Comparison of ENCODE assay signal across 8 mouse cellular contexts in the genomic region with DNA sequence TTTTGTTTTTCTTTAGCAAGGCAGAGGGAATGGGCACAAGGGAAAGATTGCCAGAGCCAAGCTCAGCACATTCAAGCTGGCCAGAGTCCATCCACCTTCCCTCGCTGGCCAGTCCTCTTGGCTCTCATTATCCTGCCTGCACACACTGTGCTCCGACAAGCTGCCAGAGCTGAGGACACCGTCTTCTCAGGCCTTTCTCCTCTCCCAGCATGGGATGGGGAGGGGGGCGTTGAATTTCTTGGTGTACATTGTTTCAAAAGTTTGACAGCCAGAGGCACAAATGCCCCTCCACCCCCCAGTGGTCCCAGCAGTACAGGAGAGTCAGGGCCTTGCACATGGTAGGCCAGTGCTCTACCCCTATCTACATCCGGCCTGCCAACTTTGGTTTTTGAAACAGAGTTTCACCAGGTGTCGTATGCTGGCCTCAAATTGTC. TPM values are rescaled to one million over a fixed set of nuclear protein-coding genes. Genes with fewer than 3 reads are reported as not detected.
DNase-seq lines count a peak whose midpoint lies in the region; ATAC-seq and TF ChIP-seq lines count a peak whose summit lies in the region.

No protein-coding gene starts in this region.

- ATAC-seq in heart, embryonic 11.5 days (replicated peaks; ENCODE audit: insufficient number of reproducible peaks, low FRiP score, low TSS enrichment): 0 out of 2 replicates have a peak, but pooled peaks have one; percentile 18
- peak; percentile 4; the same call in 1 of the 2 replicates for ATAC-seq in liver, postnatal 0 days

- no peak for TF ChIP-seq EP300 in liver, postnatal 0 days (IDR thresholded peaks at IDR 0.05; ENCODE audit: low read depth)

- peak overlapping the region; percentile 61 for H3K4me3 ChIP-seq in heart, embryonic 11.5 days (ENCODE audit: low read depth, low read length)
- H3K4me3 ChIP-seq in liver, postnatal 0 days (ENCODE audit: low read depth, low read length): no peak overlapping the region

- WGBS in heart, embryonic 11.5 days (ENCODE audit: insufficient replicate concordance): 52% methylated on average over 6 of the region's 6 CpGs
- 48% methylated on average over 6 of the region's 6 CpGs for WGBS in liver, postnatal 0 days (ENCODE audit: insufficient replicate concordance)

- peak; percentile 32 for DNase-seq in gastrocnemius, postnatal 25 days
- DNase-seq in gastrocnemius, postnatal 36 days: no peak
- DNase-seq in cerebellum, adult 11-12 months: peak; percentile 90
- peak; percentile 85 for DNase-seq in kidney, adult 9 months
- no peak for DNase-seq in liver, postnatal 0 days
- peak; percentile 68 for DNase-seq in skeletal muscle tissue, adult 2 months (ENCODE audit: low read depth, low spot score)
- no peak for DNase-seq in embryo, embryonic 9.5 days (ENCODE audit: extremely low spot score)

- H3K27me3 ChIP-seq in heart, embryonic 11.5 days (ENCODE audit: control insufficient read depth, insufficient read depth, low read length): no peaks in the 10 kb centered on the region
- H3K27me3 ChIP-seq in liver, postnatal 0 days (ENCODE audit: insufficient read depth, low read length): no peaks in the 10 kb centered on the region

- H3K4me2 ChIP-seq in heart, embryonic 11.5 days: peak overlapping the region; percentile 84
- H3K4me2 ChIP-seq in liver, postnatal 0 days (ENCODE audit: low read depth, low read length): peak overlapping the region; percentile 92

- intact Hi-C loops in gastrocnemius, postnatal 36 days (cut with DNase I): no loop called here

- no peaks in the 10 kb centered on the region for H3K9me3 ChIP-seq in heart, embryonic 11.5 days (replicated peaks; ENCODE audit: control insufficient read depth, low read length)
- no peaks in the 10 kb centered on the region for H3K9me3 ChIP-seq in liver, postnatal 0 days (ENCODE audit: low read length)

- peaks cover 2% of the 10 kb centered on the region; the same call in 1 of the 2 replicates for H3K36me3 ChIP-seq in heart, embryonic 11.5 days (ENCODE audit: control insufficient read depth, insufficient read depth, low read length)
- no peaks in the 10 kb centered on the region; the same call in 1 of the 2 replicates for H3K36me3 ChIP-seq in liver, postnatal 0 days (replicated peaks; ENCODE audit: insufficient read depth, low read length)

- H3K4me1 ChIP-seq in heart, embryonic 11.5 days (ENCODE audit: control insufficient read depth, insufficient read depth, low read length): peaks cover 8% of the 10 kb centered on the region; the same call in 1 of the 2 replicates
- H3K4me1 ChIP-seq in liver, postnatal 0 days (ENCODE audit: insufficient read depth): peaks cover 8% of the 10 kb centered on the region; the same call in 1 of the 2 replicates

- TF ChIP-seq CTCF in liver, postnatal 0 days (IDR thresholded peaks at IDR 0.05; ENCODE audit: low read depth): no peak

- no peak overlapping the region for H3K9ac ChIP-seq in heart, embryonic 11.5 days (ENCODE audit: low read depth, low read length)
- no peak overlapping the region for H3K9ac ChIP-seq in liver, postnatal 0 days (replicated peaks)

- H3K27ac ChIP-seq in heart, embryonic 11.5 days (ENCODE audit: low read depth, low read length): no peak overlapping the region
- no peak overlapping the region for H3K27ac ChIP-seq in liver, postnatal 0 days (ENCODE audit: low read depth)

RNA-seq across cellular contexts. Expression of a gene that starts 0.4 kb away (rescaled TPM):
- 100 to 1,000 TPM; 110 to 138 TPM for total RNA-seq in gastrocnemius, postnatal 25 days (2021)
- 100 to 1,000 TPM; 122 to 134 TPM for total RNA-seq in gastrocnemius, postnatal 36 days (2021)
- 49.6 and 62.9 TPM in 2 replicates for polyA plus RNA-seq in heart, embryonic 11.5 days (2014; fragmentation: Nextera tagmentation; extraction: Ambion mirVana)
- polyA plus RNA-seq in liver, postnatal 0 days (2015; fragmentation: Nextera tagmentation; extraction: Ambion mirVana): 28.6 and 29.0 TPM in 2 replicates

RNA-seq across cellular contexts. Expression of a gene that starts 32.6 kb away (rescaled TPM):
- 10 to 100 TPM; 29.9 to 36.9 TPM for total RNA-seq in gastrocnemius, postnatal 25 days (2021)
- 10 to 100 TPM; 30.0 to 35.2 TPM for total RNA-seq in gastrocnemius, postnatal 36 days (2021)
- polyA plus RNA-seq in heart, embryonic 11.5 days (2014; fragmentation: Nextera tagmentation; extraction: Ambion mirVana): 313 and 316 TPM in 2 replicates
- 119 and 125 TPM in 2 replicates for polyA plus RNA-seq in liver, postnatal 0 days (2015; fragmentation: Nextera tagmentation; extraction: Ambion mirVana)

RNA-seq across cellular contexts. Expression of a gene that starts 38.9 kb away (rescaled TPM):
- under 1 TPM in 1 of 2 experiments, not detected in 1; 0.41 TPM for total RNA-seq in gastrocnemius, postnatal 25 days (2021)
- total RNA-seq in gastrocnemius, postnatal 36 days (2021): not detected
- 3.5 and 4.0 TPM in 2 replicates for polyA plus RNA-seq in heart, embryonic 11.5 days (2014; fragmentation: Nextera tagmentation; extraction: Ambion mirVana)
- 0.89 and 0.95 TPM in 2 replicates for polyA plus RNA-seq in liver, postnatal 0 days (2015; fragmentation: Nextera tagmentation; extraction: Ambion mirVana)

RNA-seq across cellular contexts. Expression of a gene that starts 39.0 kb away (rescaled TPM):
- total RNA-seq in gastrocnemius, postnatal 25 days (2021): 10 to 100 TPM; 16.1 to 20.9 TPM
- total RNA-seq in gastrocnemius, postnatal 36 days (2021): 10 to 100 TPM; 19.2 to 23.2 TPM
- polyA plus RNA-seq in heart, embryonic 11.5 days (2014; fragmentation: Nextera tagmentation; extraction: Ambion mirVana): 4.1 and 4.7 TPM in 2 replicates
- 1.0 and 1.5 TPM in 2 replicates for polyA plus RNA-seq in liver, postnatal 0 days (2015; fragmentation: Nextera tagmentation; extraction: Ambion mirVana)

RNA-seq across cellular contexts. Expression of a gene that starts 40.3 kb away (rescaled TPM):
- total RNA-seq in gastrocnemius, postnatal 25 days (2021): under 1 TPM; 0.43 to 0.51 TPM
- total RNA-seq in gastrocnemius, postnatal 36 days (2021): under 1 TPM; 0.31 to 0.62 TPM
- polyA plus RNA-seq in heart, embryonic 11.5 days (2014; fragmentation: Nextera tagmentation; extraction: Ambion mirVana): 0.14 and 0.38 TPM in 2 replicates
- 0.06 and 0.09 TPM in 2 replicates for polyA plus RNA-seq in liver, postnatal 0 days (2015; fragmentation: Nextera tagmentation; extraction: Ambion mirVana)

Comparison
In these comparisons a context has a peak if more than half of its experiments do, and no peak if none do; other contexts are left out.
1. DNase-seq: peak in gastrocnemius, postnatal 25 days (single experiment), cerebellum, adult 11-12 months (single experiment), kidney, adult 9 months (single experiment) and skeletal muscle tissue, adult 2 months (single experiment); none in gastrocnemius, postnatal 36 days (0 of 2), liver, postnatal 0 days (single experiment) and embryo, embryonic 9.5 days (single experiment).